ENCODE assay signal across 25 mouse cellular contexts in the genomic region with DNA sequence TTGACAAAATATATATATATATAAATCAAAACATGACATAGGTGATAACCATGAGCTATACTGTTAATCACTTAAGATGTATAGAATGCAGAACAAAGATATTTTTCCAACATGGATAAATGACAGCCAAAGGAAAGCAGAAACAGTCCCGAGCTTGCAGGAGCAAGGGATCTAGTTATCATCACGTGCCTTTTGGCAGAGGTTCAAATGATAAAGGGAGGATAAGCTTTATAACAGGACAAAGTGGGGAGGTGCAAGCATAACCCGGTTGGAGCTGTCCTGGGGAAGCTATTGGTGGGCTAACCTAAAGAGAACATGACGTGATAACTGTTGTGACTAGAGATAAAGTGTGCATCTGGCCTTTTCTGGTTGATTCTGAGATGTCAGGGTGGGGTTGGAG. TPM values are rescaled to one million over a fixed set of nuclear protein-coding genes. Genes with fewer than 3 reads are reported as not detected.
"Had no signal": no experiment of that assay in that cellular context is flagged by ENCODE, and none has a peak within 500 bp of the region (broad histone marks: within the 10 kb centered on the region; RNA-seq: fewer than 3 reads in every experiment).

No protein-coding gene starts in this region.

- H3K4me3 ChIP-seq: neural tube, embryonic 13.5 days; neural tube, embryonic 15.5 days; stomach, embryonic 15.5 days had no signal

- H3K9ac ChIP-seq: neural tube, embryonic 13.5 days; neural tube, embryonic 15.5 days; stomach, embryonic 15.5 days had no signal

- H3K36me3 ChIP-seq: neural tube, embryonic 13.5 days; neural tube, embryonic 15.5 days had no signal

- H3K27me3 ChIP-seq: neural tube, embryonic 13.5 days; neural tube, embryonic 15.5 days; stomach, embryonic 15.5 days had no signal

- DNase-seq: retina, postnatal 1 day; right cerebral cortex, adult 18-20 months; right cerebral cortex, postnatal 14 days; right cerebral cortex, postnatal 25 days; right cerebral cortex, postnatal 4 days; spleen, adult 18-20 months; thymus, adult 18-20 months; thymus, adult 2 months; thymus, postnatal 14 days; thymus, postnatal 25 days; thymus, postnatal 36 days; thymus, postnatal 4 days had no signal

- H3K27ac ChIP-seq: neural tube, embryonic 13.5 days; neural tube, embryonic 15.5 days; stomach, embryonic 15.5 days; stomach, postnatal 0 days had no signal

- H3K9me3 ChIP-seq: neural tube, embryonic 13.5 days; neural tube, embryonic 15.5 days; stomach, embryonic 15.5 days had no signal

- H3K4me2 ChIP-seq: neural tube, embryonic 13.5 days; neural tube, embryonic 15.5 days; stomach, embryonic 15.5 days had no signal

RNA-seq across cellular contexts. Expression of gene Tubal3, which starts 4.6 kb away (rescaled TPM):
- total RNA-seq: neutrophil, adult 5-6 weeks had no signal
- polyA plus RNA-seq: neural tube, embryonic 13.5 days; neural tube, embryonic 14.5 days; neural tube, embryonic 15.5 days; spleen, adult 2 months; stomach, postnatal 0 days; thymus, adult 2 months; thymus, postnatal 0 days; urinary bladder, adult 2 months had no signal

RNA-seq across cellular contexts. Expression of gene Ucn3, which starts 31.6 kb away (rescaled TPM):
- total RNA-seq: neutrophil, adult 5-6 weeks had no signal
- polyA plus RNA-seq: neural tube, embryonic 13.5 days; neural tube, embryonic 14.5 days; neural tube, embryonic 15.5 days; spleen, adult 2 months; stomach, embryonic 15.5 days; stomach, embryonic 16.5 days; stomach, postnatal 0 days; testis, adult 2 months; urinary bladder, adult 2 months had no signal

RNA-seq across cellular contexts. Expression of gene Calm5, which starts 59.5 kb away (rescaled TPM):
- total RNA-seq: neutrophil, adult 5-6 weeks had no signal
- polyA plus RNA-seq: neural tube, embryonic 13.5 days; neural tube, embryonic 14.5 days; neural tube, embryonic 15.5 days; small intestine, adult 2 months; spleen, adult 2 months; stomach, embryonic 14.5 days; stomach, embryonic 15.5 days; stomach, embryonic 16.5 days; stomach, postnatal 0 days; testis, adult 2 months; thymus, adult 2 months; urinary bladder, adult 2 months had no signal
